Mouse (Mus musculus): Measurements from ENCODE around the gene Rbm44.

DNA sequence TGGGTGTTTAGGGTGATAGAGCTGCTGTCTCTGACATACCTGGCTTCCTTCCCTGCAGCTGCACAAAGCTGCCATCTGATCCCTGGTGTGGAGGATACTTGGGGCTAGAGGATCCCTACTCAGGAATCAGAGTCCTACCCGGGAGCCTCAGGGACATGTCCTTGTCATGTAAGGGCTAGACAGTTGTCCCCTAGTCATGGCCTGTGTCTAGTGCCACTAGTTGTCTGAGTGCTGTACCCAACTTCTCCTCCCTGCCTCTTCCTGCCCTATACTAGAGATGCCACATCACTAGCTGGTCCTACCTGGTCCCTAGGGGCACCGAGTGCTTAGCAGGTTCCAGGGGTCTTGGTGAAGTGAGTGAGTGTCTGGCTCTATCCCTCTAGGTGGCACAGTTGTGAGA, 7.9 kb upstream of the Rbm44 start:
- TF ChIP-seq CTCF (IDR thresholded peaks at IDR 0.05; ENCODE audit: low read depth) (no peak), EP300 (IDR thresholded peaks at IDR 0.05; ENCODE audit: low read depth) (no peak)
